Mouse (Mus musculus): Measurements from ENCODE around the gene Cd244a.

The Cd244a gene

DNA sequence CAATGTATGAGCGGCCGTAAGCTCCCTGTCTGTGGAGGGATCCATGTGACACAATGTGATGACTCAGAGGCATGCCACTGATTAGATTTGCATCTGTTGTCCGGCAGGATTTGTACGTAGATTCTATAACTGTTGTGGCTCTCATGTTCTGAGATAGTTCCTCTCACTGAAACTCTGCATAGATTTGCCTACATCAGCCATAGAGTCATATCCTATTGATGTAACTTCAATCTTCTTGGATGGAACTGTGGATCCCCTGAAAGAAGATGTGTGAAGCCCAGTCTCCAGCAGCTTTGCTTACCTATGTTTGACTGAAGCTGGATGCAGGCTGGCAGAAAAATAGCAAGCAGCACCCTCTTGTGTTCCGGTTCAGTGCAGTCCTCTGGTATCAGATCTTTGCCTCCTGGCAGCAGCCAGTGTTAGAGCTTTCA, 99.6 kb downstream of the Cd244a start:
- no peak for DNase-seq

Measured in embryo, embryonic 11 days (tissue).